Mouse (Mus musculus) right cerebral cortex, postnatal 4 days (tissue): ENCODE results near the gene Gm20870.
"Not testable (repeated sequence)": the region's sequence is repeated elsewhere in the genome, so short reads cannot be mapped to it uniquely, and the experiment has no call there.

Source experiments
- DNase-seq: peaks from one replicate; pipeline ENCODE4 v3.0.0-alpha.2; 2022

Gm20870 gene

GRCm38 (mm10) chrY:71691743-71692142 is at the start of gene Gm20870:
Gene Gm20870 (plus strand): TSS chrY:71692043.
- not testable (repeated sequence) for DNase-seq
